Mouse (Mus musculus): ENCODE measurements around the gene Vipr2. TPM values are rescaled to one million over a fixed set of nuclear protein-coding genes. Genes with fewer than 3 reads are reported as not detected.

Gene Vipr2
- total and polyA plus RNA-seq, 2 experiments from 2014 or later, result 0.95 to 3.9 TPM

GRCm38 (mm10) chr12:116109451-116110353 is 32.2 kb downstream of the Vipr2 start:
- DNase-seq (ENCODE audit: low spot score), result no peak
- Histone ChIP-seq H3K36me3 (ENCODE audit: insufficient read depth, low read length) (no peaks in the 10 kb centered on the region), H3K27me3 (ENCODE audit: insufficient read depth, low read length) (no peaks in the 10 kb centered on the region), H3K9me3 (ENCODE audit: low read length) (peaks cover 7% of the 10 kb centered on the region), H3K4me2 (ENCODE audit: low read depth, low read length, poor library complexity, severe bottlenecking) (no peak overlapping the region), H3K9ac (replicated peaks; ENCODE audit: low read length, poor library complexity, severe bottlenecking) (no peak overlapping the region), H3K4me1 (ENCODE audit: insufficient read depth, low read length) (no peaks in the 10 kb centered on the region), H3K27ac (ENCODE audit: low read depth, low read length) (no peak overlapping the region), H3K4me3 (ENCODE audit: low read depth, low read length) (no peak overlapping the region)
- WGBS, result 81% methylated on average over 9 of the region's 9 CpGs
- no peak for TF ChIP-seq CTCF (IDR thresholded peaks at IDR 0.05)
- no peak for ATAC-seq (ENCODE audit: low FRiP score)

DNA sequence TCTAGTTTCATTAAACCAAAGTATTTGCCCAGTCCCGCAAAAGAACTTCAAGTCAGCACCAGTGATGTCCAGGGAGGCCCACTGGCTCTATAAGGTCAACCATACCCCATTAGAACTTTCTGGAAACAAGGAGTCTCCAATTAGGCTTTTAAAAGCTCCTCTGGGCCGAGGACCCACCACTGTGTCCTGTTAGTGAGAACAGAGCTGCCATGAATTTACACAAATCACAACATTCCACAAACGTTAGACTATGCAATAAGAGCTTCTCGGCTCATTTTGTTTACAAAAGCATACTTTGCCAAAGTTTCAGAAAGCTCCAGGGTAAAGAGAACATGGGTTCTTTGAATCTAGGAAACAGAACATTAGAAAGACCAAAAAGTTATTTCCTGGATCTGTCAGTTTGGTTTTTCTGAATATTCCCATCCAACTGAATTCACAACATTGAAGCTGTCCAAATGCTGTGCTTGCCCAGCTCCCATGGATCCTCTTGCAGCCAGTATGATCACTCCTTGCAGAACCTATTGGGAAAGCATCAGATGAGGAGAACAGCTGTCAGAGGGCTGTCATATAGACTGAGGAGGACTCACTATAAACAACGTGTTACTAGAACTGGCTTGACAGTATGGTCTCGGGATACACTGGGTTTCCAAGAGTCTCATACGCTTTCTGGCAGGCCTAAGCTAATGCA is 33.6 kb downstream of the Vipr2 start:
- ATAC-seq (ENCODE audit: low FRiP score) (no peak), DNase-seq (ENCODE audit: low spot score) (no peak)
- Histone ChIP-seq H3K4me1 (ENCODE audit: insufficient read depth, low read length) (no peaks in the 10 kb centered on the region), H3K9me3 (ENCODE audit: low read length) (peaks cover 7% of the 10 kb centered on the region), H3K27me3 (ENCODE audit: insufficient read depth, low read length) (no peaks in the 10 kb centered on the region), H3K27ac (ENCODE audit: low read depth, low read length) (no peak overlapping the region), H3K36me3 (ENCODE audit: insufficient read depth, low read length) (no peaks in the 10 kb centered on the region), H3K9ac (replicated peaks; ENCODE audit: low read length, poor library complexity, severe bottlenecking) (no peak overlapping the region), H3K4me3 (ENCODE audit: low read depth, low read length) (no peak overlapping the region), H3K4me2 (ENCODE audit: low read depth, low read length, poor library complexity, severe bottlenecking) (no peak overlapping the region)
- 88% methylated on average over 7 of the region's 7 CpGs for WGBS
- no peak for TF ChIP-seq CTCF (IDR thresholded peaks at IDR 0.05)

GRCm38 (mm10) chr12:116115781-116116180 is 38.3 kb downstream of the Vipr2 start:
- H3K9ac ChIP-seq (replicated peaks; ENCODE audit: low read length, poor library complexity, severe bottlenecking), result no peak overlapping the region
- ATAC-seq (ENCODE audit: low FRiP score), result no peak

GRCm38 (mm10) chr12:116116455-116116854 is 38.9 kb downstream of the Vipr2 start:
- 92% methylated on average over 5 of the region's 5 CpGs for WGBS
- no peak overlapping the region for H3K4me3 ChIP-seq (ENCODE audit: low read depth, low read length)
- DNase-seq (ENCODE audit: low spot score) (no peak), ATAC-seq (ENCODE audit: low FRiP score) (no peak)
- H3K4me1 ChIP-seq (ENCODE audit: insufficient read depth, low read length), result no peaks in the 10 kb centered on the region
- no peak overlapping the region for H3K4me2 ChIP-seq (ENCODE audit: low read depth, low read length, poor library complexity, severe bottlenecking)
- H3K9ac ChIP-seq (replicated peaks; ENCODE audit: low read length, poor library complexity, severe bottlenecking), result no peak overlapping the region
- no peaks in the 10 kb centered on the region for H3K36me3 ChIP-seq (ENCODE audit: insufficient read depth, low read length)
- H3K27me3 ChIP-seq (ENCODE audit: insufficient read depth, low read length), result no peaks in the 10 kb centered on the region
- no peak overlapping the region for H3K27ac ChIP-seq (ENCODE audit: low read depth, low read length)
- TF ChIP-seq CTCF (IDR thresholded peaks at IDR 0.05), result no peak
- no peaks in the 10 kb centered on the region for H3K9me3 ChIP-seq (ENCODE audit: low read length)

More at GRCm38 (mm10) chr12:116115781-116116180, 38.3 kb downstream of the Vipr2 start:
- Histone ChIP-seq H3K9me3 (ENCODE audit: low read length) (no peaks in the 10 kb centered on the region), H3K4me2 (ENCODE audit: low read depth, low read length, poor library complexity, severe bottlenecking) (no peak overlapping the region), H3K36me3 (ENCODE audit: insufficient read depth, low read length) (no peaks in the 10 kb centered on the region), H3K27ac (ENCODE audit: low read depth, low read length) (no peak overlapping the region), H3K27me3 (ENCODE audit: insufficient read depth, low read length) (no peaks in the 10 kb centered on the region), H3K4me1 (ENCODE audit: insufficient read depth, low read length) (no peaks in the 10 kb centered on the region), H3K4me3 (ENCODE audit: low read depth, low read length) (no peak overlapping the region)
- no peak for DNase-seq (ENCODE audit: low spot score)
- 90% methylated on average over 2 of the region's 2 CpGs for WGBS
- no peak for TF ChIP-seq CTCF (IDR thresholded peaks at IDR 0.05)

DNA sequence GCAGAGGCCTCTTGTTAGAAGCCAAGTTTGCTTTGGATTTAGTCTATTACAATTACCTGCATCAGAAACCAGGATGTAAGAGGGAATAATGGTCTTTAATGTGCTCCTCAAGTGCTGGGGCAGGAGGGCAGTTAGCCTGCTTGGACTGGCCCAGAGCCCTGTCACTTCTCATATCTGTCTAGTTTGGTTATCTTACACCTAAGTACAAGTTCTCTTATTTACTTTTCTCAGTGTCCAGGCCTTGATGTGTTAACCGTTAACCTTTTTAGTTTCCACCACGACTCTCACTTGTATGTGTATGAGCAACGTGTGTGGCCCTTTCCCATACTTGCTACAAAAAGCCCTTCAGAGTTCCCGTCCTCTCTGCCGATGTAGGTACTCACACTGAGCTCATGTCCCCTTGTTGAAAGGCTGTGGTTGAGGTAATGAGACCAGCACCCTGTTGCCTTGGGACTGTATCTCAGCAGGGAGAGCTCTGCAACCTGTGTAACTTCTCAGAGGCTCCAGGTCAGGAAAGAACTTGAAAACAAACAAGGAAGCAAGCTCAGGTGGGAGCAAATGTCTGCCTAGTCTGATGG is 39.9 kb downstream of the Vipr2 start:
- Histone ChIP-seq H3K36me3 (ENCODE audit: insufficient read depth, low read length) (no peaks in the 10 kb centered on the region), H3K27me3 (ENCODE audit: insufficient read depth, low read length) (no peaks in the 10 kb centered on the region), H3K4me1 (ENCODE audit: insufficient read depth, low read length) (no peaks in the 10 kb centered on the region), H3K4me2 (ENCODE audit: low read depth, low read length, poor library complexity, severe bottlenecking) (no peak overlapping the region), H3K4me3 (ENCODE audit: low read depth, low read length) (no peak overlapping the region), H3K27ac (ENCODE audit: low read depth, low read length) (no peak overlapping the region), H3K9ac (replicated peaks; ENCODE audit: low read length, poor library complexity, severe bottlenecking) (no peak overlapping the region), H3K9me3 (ENCODE audit: low read length) (no peaks in the 10 kb centered on the region)
- TF ChIP-seq CTCF (IDR thresholded peaks at IDR 0.05), result no peak
- no peak for ATAC-seq (ENCODE audit: low FRiP score)
- no peak for DNase-seq (ENCODE audit: low spot score)
- 86% methylated on average over 5 of the region's 5 CpGs for WGBS
